Mouse (Mus musculus) spleen, postnatal 36 days (tissue): ENCODE results near the gene Cdc14b.
"Not testable (repeated sequence)": the region's sequence is repeated elsewhere in the genome, so short reads cannot be mapped to it uniquely, and the experiment has no call there.

Source experiments
- DNase-seq, 2 experiments: peaks; one replicate each; pipeline ENCODE4 v3.0.0; 2022; ENCODE audit warnings: low spot score in 2 of 2, mixed read lengths in 1 of 2

Cdc14b gene

GRCm38 (mm10) chr13:64273891-64274844 is 922 bp downstream of the Cdc14b start:
- no peak for DNase-seq

GRCm38 (mm10) chr13:64273352-64273751 is 1.7 kb downstream of the Cdc14b start:
- no peak for DNase-seq

- DNase-seq, result no peak
These were observed 6.7 kb downstream of the Cdc14b start for GRCm38 (mm10) chr13:64268384-64268783.

- DNase-seq, result no peak
These were observed 7.9 kb downstream of the Cdc14b start for GRCm38 (mm10) chr13:64267151-64267550.

- DNase-seq, result no peak
These were observed 10.5 kb downstream of the Cdc14b start for GRCm38 (mm10) chr13:64264586-64264985.

GRCm38 (mm10) chr13:64259903-64260302 is 15.2 kb downstream of the Cdc14b start:
- DNase-seq, result no peak

GRCm38 (mm10) chr13:64258516-64258821 is 16.6 kb downstream of the Cdc14b start:
- no peak for DNase-seq

GRCm38 (mm10) chr13:64257814-64258515 is 17.1 kb downstream of the Cdc14b start:
- DNase-seq, result no peak

GRCm38 (mm10) chr13:64257010-64257813 is 17.9 kb downstream of the Cdc14b start:
- no peak for DNase-seq

- DNase-seq, result not testable (repeated sequence)
These were observed 20.9 kb downstream of the Cdc14b start for GRCm38 (mm10) chr13:64254185-64254584.

- DNase-seq, result no peak
These were observed 21.4 kb downstream of the Cdc14b start for GRCm38 (mm10) chr13:64253697-64254096.

- peak; percentile 16 to 18 for DNase-seq
These were observed 22.9 kb downstream of the Cdc14b start for GRCm38 (mm10) chr13:64252147-64252546.

- peak in 1 of 2 experiments; percentile 27 for DNase-seq
These were observed 24.7 kb downstream of the Cdc14b start for GRCm38 (mm10) chr13:64250363-64250762.

GRCm38 (mm10) chr13:64248775-64249524 is 26.1 kb downstream of the Cdc14b start:
- peak; percentile 85 to 86 for DNase-seq

GRCm38 (mm10) chr13:64248161-64248774 is 26.8 kb downstream of the Cdc14b start:
- peak; percentile 74 to 78 for DNase-seq

GRCm38 (mm10) chr13:64246106-64246505 is 29.0 kb downstream of the Cdc14b start:
- DNase-seq, result no peak

GRCm38 (mm10) chr13:64244685-64245261 is 30.3 kb downstream of the Cdc14b start:
- no peak for DNase-seq

- DNase-seq, result no peak
These were observed 32.4 kb downstream of the Cdc14b start for GRCm38 (mm10) chr13:64242721-64243120.

GRCm38 (mm10) chr13:64240626-64241025 is 34.5 kb downstream of the Cdc14b start:
- no peak for DNase-seq

- DNase-seq, result no peak
These were observed 37.4 kb downstream of the Cdc14b start for GRCm38 (mm10) chr13:64237681-64238157.
